Mouse (Mus musculus) neural tube, embryonic 15.5 days (tissue): ENCODE measurements around the gene Ptpn6. TPM values are rescaled to one million over a fixed set of nuclear protein-coding genes. Genes with fewer than 3 reads are reported as not detected.
A peak's percentile ranks its signal among the peaks of the same experiment; 100 is the strongest.

ENCODE experiments used
- ATAC-seq: fragments of 200-750 bp; cut with Nextera tagmentation; 2 replicates; pipeline ENCODE4 v1.8.0; 2017; ENCODE audit warnings: mild to moderate bottlenecking, moderate TSS enrichment, moderate library complexity; ENCODE audit not compliant: low FRiP score
- H3K27ac ChIP-seq: fragments of 300-500 bp; sonication (generic); replicated peaks from 2 replicates; pipeline ENCODE4 v1.5.1; 2015; ENCODE audit warnings: mild to moderate bottlenecking, inconsistent platforms
- H3K27me3 ChIP-seq: fragments of 300-500 bp; sonication (generic); replicated peaks from 2 replicates; pipeline ENCODE4 v1.6.1; 2015; ENCODE audit warnings: inconsistent platforms
- H3K36me3 ChIP-seq: fragments of 300-500 bp; sonication (generic); 2 replicates; pipeline ENCODE4 v1.6.1; 2015; ENCODE audit warnings: inconsistent platforms
- H3K4me1 ChIP-seq: fragments of 300-500 bp; sonication (generic); 2 replicates; pipeline ENCODE4 v1.6.1; 2015; ENCODE audit warnings: inconsistent platforms
- H3K4me2 ChIP-seq: fragments of 300-500 bp; sonication (generic); 2 replicates; pipeline ENCODE4 v1.6.1; 2015; ENCODE audit warnings: inconsistent platforms, mild to moderate bottlenecking, moderate library complexity
- H3K4me3 ChIP-seq: fragments of 300-500 bp; sonication (generic); replicated peaks from 2 replicates; pipeline ENCODE4 v1.5.1; 2015; ENCODE audit warnings: mild to moderate bottlenecking, inconsistent platforms
- H3K9ac ChIP-seq: fragments of 300-500 bp; sonication (generic); replicated peaks from 2 replicates; pipeline ENCODE4 v1.6.1; 2015; ENCODE audit warnings: mild to moderate bottlenecking, inconsistent platforms
- H3K9me3 ChIP-seq: fragments of 300-500 bp; sonication (generic); replicated peaks from 2 replicates; pipeline ENCODE4 v1.6.1; 2016; ENCODE audit warnings: inconsistent platforms
- WGBS: fragments of 180-500 bp; shearing (Covaris S2); methylation state at CpG from one replicate; pipeline ENCODE4 v1.1.7; 2015; ENCODE audit warnings: mixed read lengths; 5-methylcytosine and 5-hydroxymethylcytosine counted together
- polyA plus RNA-seq: library from polyadenylated mRNA; unstranded; fragments of >200 nt; fragmentation: Nextera tagmentation; extraction: Ambion mirVana; gene quantifications from 2 replicates; pipeline ENCODE4 v1.2.1, GENCODE M21; 2015

The Ptpn6 gene
- polyA plus RNA-seq, 1 experiment from 2014 or later: 4.8 TPM

DNA sequence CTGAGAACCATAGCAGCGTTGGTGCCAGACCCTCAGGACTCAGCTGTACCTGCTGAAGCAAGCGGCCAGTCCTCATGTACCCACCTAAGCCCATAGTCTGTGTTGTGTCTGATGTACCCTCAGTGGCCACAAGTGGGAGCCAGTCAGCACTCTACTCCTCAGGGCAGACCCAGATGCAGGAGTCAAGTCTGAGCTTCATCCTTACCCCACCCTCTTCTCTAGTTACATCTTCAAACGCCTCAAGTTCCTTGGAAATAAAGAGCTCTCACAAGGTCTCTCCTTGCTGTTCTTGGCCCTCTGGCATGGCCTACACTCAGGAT is 35.8 kb downstream of the Ptpn6 start:
- WGBS: 60% methylated on average over 3 of the region's 3 CpGs
- Histone ChIP-seq H3K9ac (no peak overlapping the region), H3K36me3 (peaks cover 64% of the 10 kb centered on the region), H3K27me3 (no peaks in the 10 kb centered on the region), H3K9me3 (no peaks in the 10 kb centered on the region), H3K4me3 (no peak overlapping the region), H3K4me1 (no peaks in the 10 kb centered on the region), H3K27ac (no peak overlapping the region), H3K4me2 (no peak overlapping the region)
- ATAC-seq: peak; percentile 59

DNA sequence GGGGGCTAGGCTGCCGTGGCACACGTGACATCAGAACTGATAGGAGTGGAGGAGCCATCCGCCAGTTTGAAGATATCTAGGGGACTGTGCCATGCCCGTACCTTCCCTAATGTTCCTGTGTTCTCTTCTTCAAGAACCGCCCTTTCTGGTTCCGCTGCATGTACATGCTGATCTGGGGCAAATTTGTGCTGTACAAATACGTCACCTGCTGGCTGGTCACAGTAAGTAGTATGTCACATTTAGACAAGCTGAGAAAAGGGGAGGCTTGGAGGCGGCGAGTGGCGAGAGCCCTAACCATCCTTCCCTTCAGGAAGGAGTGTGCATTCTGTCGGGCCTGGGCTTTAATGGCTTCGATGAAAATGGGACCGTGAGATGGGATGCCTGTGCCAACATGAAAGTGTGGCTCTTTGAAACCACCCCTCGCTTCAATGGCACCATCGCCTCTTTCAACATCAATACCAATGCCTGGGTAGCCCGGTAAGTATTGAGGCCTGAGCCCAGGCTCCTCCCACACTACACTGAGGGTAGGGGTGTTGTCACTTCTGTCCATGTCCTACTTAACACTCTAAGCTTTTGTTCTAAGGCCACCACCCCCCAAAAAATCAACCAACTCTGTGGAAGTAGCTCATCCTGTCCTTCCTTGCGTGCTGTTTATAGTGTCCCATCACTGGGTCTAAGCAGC is 36.3 kb downstream of the Ptpn6 start:
- WGBS: 90% methylated on average over 17 of the region's 17 CpGs
- no peak overlapping the region for H3K4me2 ChIP-seq
- H3K4me3 ChIP-seq: no peak overlapping the region
- peaks cover 60% of the 10 kb centered on the region for H3K36me3 ChIP-seq
- no peaks in the 10 kb centered on the region for H3K4me1 ChIP-seq
- ATAC-seq: no peak
- H3K27me3 ChIP-seq: no peaks in the 10 kb centered on the region
- no peak overlapping the region for H3K27ac ChIP-seq
- no peak overlapping the region for H3K9ac ChIP-seq
- H3K9me3 ChIP-seq: no peaks in the 10 kb centered on the region

- peaks cover 60% of the 10 kb centered on the region for H3K36me3 ChIP-seq
- no peak overlapping the region for H3K27ac ChIP-seq
- H3K4me3 ChIP-seq: no peak overlapping the region
- no peaks in the 10 kb centered on the region for H3K4me1 ChIP-seq
- H3K9me3 ChIP-seq: no peaks in the 10 kb centered on the region
- no peaks in the 10 kb centered on the region for H3K27me3 ChIP-seq
- H3K9ac ChIP-seq: no peak overlapping the region
- ATAC-seq: no peak
- H3K4me2 ChIP-seq: no peak overlapping the region
- WGBS: 82% methylated on average over 8 of the region's 8 CpGs
Observed at GRCm38 (mm10) chr6:124701338-124701737, 37.2 kb downstream of the Ptpn6 start.

DNA sequence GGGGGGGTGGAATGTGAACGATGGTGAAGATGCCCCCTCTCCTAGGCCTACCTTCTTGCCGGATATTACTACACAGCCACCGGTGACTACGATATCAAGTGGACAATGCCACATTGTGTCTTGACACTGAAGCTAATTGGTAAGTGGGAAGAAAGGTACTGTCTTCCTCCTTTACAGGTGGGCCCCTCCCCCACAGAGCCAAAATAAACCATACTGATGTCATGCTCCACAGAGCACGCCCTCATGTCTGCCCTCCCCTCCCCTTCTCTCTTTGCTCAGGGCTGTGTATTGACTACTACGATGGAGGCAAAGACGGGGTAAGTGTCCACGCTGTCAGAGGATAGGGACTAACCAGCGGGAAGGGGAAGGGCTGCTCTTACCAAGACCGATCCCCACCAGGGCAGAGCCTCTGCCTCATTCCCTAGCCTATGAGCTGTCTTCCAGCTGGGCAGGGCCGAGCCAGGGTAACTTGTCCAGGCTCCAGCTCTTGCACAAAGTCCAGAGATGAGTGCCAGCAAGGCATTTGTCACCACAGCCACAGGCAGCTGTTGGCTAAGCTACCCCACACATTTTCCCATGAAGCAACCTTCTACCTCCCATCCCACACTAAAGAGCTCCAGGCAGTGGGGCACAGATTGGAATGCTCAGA is 38.4 kb downstream of the Ptpn6 start:
- no peak for ATAC-seq
- 84% methylated on average over 11 of the region's 11 CpGs for WGBS
- H3K9me3 ChIP-seq: no peaks in the 10 kb centered on the region

GRCm38 (mm10) chr6:124699366-124699765 is 39.1 kb downstream of the Ptpn6 start:
- Histone ChIP-seq H3K9me3 (no peaks in the 10 kb centered on the region), H3K4me1 (peaks cover 5% of the 10 kb centered on the region), H3K36me3 (peaks cover 46% of the 10 kb centered on the region), H3K27me3 (no peaks in the 10 kb centered on the region), H3K4me3 (no peak overlapping the region), H3K4me2 (no peak overlapping the region), H3K9ac (no peak overlapping the region), H3K27ac (no peak overlapping the region)
- no peak for ATAC-seq
- 86% methylated on average over 4 of the region's 4 CpGs for WGBS

More for the DNA sequence above, 38.4 kb downstream of the Ptpn6 start:
- Histone ChIP-seq H3K27ac (no peak overlapping the region), H3K36me3 (peaks cover 53% of the 10 kb centered on the region), H3K4me3 (no peak overlapping the region), H3K4me1 (no peaks in the 10 kb centered on the region), H3K9ac (no peak overlapping the region), H3K4me2 (no peak overlapping the region), H3K27me3 (no peaks in the 10 kb centered on the region)

DNA sequence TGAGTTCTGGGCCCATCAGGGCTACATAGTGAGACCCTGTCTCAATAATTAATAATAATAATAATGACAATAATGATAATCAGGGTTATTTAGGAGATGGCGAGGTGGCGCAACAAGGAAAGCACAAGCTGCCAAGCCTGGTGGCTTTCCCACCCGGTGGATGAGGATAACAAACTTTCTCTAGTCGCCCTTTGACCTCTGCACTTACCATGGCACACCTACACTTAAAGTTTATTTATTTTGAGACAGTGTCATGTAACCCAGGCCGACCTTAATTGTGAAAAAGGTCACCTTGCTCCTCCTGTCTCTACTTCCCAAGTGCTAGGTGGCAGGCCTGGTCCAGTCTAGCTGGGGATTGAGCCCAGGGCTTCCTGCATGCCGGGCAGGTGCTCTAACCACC is 39.8 kb downstream of the Ptpn6 start:
- no peak overlapping the region for H3K4me2 ChIP-seq
- H3K4me3 ChIP-seq: no peak overlapping the region
- H3K27ac ChIP-seq: no peak overlapping the region
- no peak overlapping the region for H3K9ac ChIP-seq
- H3K36me3 ChIP-seq: peaks cover 40% of the 10 kb centered on the region
- peaks cover 11% of the 10 kb centered on the region for H3K4me1 ChIP-seq
- 90% methylated on average over 6 of the region's 6 CpGs for WGBS
- H3K9me3 ChIP-seq: no peaks in the 10 kb centered on the region
- no peak for ATAC-seq
- no peaks in the 10 kb centered on the region for H3K27me3 ChIP-seq

DNA sequence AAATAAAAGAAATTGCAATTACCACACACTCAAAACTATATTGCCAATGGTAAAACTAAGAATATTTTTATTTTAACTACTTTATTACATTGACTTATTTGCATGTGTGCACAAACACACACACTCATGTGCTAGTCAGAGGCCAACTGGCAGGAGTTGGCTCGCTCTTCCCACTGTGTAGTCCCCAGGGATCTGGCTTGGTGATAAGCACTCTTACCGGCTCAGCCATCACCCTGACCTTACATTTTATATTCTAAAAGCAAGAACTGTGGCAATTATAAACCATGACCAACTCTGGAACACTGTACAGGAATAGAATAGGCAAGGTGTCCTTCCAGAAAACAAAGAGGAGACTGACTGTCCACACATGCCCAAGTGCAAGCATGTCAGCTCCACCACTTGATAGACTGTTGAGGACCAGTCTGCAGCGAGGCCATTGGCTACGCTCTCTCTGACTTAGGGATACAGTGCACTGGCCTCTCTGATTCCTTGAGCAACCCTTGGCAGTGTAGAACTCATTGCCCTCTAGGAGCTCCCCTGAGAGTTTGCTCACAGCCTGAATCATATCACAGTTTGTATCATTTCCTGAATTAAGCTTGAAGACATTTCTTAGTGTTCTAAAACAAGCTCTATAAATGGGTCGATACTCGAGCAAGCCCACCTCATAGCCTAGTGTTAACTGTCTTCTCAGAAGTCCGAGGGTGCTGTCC is 41.9 kb downstream of the Ptpn6 start:
- Histone ChIP-seq H3K9ac (no peak overlapping the region), H3K4me3 (no peak overlapping the region), H3K27me3 (no peaks in the 10 kb centered on the region), H3K27ac (no peak overlapping the region), H3K9me3 (no peaks in the 10 kb centered on the region), H3K4me1 (peaks cover 13% of the 10 kb centered on the region), H3K36me3 (peaks cover 19% of the 10 kb centered on the region), H3K4me2 (no peak overlapping the region)
- ATAC-seq: no peak
- 90% methylated on average over 7 of the region's 7 CpGs for WGBS

DNA sequence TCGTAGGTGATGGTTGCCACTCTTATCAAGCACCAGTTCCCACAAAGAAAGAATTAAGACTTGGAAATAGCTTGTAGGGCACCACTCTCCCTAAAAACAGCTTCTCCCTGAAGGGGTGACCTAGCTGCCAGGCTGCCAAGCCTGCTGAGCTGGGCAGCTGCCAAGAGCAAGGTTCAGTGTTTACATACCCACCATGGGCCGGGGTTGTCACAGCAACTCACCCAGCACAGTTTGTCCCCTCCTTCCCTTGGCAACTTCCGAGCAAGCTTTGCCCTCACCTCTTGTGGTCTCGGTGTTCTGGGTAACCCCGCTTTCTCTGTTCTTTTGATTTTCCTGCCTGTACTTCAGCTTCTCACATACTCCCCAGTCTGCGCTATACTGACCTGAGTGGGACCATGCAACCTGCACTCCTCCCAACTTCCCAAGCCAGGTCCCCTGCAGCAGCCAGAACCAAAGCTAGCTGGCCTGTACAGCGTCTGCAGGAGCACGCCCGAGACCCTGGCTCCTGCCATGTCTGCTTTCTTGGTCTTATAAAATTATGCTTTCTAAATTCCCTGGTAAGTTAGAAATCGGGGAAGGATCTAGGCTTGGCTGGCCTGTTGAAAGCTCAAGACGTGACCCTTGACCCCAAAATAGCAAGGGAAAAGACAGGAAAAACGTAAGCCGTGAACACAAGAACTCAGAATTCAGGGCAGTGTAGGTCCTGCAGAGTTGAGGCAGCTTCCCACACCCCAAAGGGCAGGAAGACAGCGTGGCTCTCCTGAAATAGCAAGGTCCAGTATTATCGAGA is 44.2 kb downstream of the Ptpn6 start:
- peak; percentile 63 for ATAC-seq
- no peaks in the 10 kb centered on the region for H3K9me3 ChIP-seq
- peaks cover 13% of the 10 kb centered on the region for H3K4me1 ChIP-seq
- no peaks in the 10 kb centered on the region for H3K27me3 ChIP-seq
- H3K4me2 ChIP-seq: peak overlapping the region; percentile 7; the same call in 1 of the 2 replicates
- WGBS: 79% methylated on average over 15 of the region's 15 CpGs
- no peak overlapping the region for H3K4me3 ChIP-seq
- peaks cover 9% of the 10 kb centered on the region; the same call in 1 of the 2 replicates for H3K36me3 ChIP-seq
- peak overlapping the region; percentile 58 for H3K27ac ChIP-seq
- no peak overlapping the region; the same call in 1 of the 2 replicates for H3K9ac ChIP-seq

GRCm38 (mm10) chr6:124693243-124693981 is 45.1 kb downstream of the Ptpn6 start:
- ATAC-seq: no peak
- WGBS: 84% methylated on average over 15 of the region's 15 CpGs

GRCm38 (mm10) chr6:124690517-124690916 is 48.0 kb downstream of the Ptpn6 start:
- ATAC-seq: no peak
- H3K4me3 ChIP-seq: no peak overlapping the region
- no peaks in the 10 kb centered on the region for H3K9me3 ChIP-seq
- WGBS: 93% methylated on average over 3 of the region's 3 CpGs
- no peak overlapping the region for H3K4me2 ChIP-seq
- H3K27me3 ChIP-seq: no peaks in the 10 kb centered on the region
- H3K4me1 ChIP-seq: peaks cover 13% of the 10 kb centered on the region
- no peak overlapping the region for H3K9ac ChIP-seq
- H3K27ac ChIP-seq: no peak overlapping the region
- no peaks in the 10 kb centered on the region for H3K36me3 ChIP-seq

More at GRCm38 (mm10) chr6:124693243-124693981, 45.1 kb downstream of the Ptpn6 start:
- no peak overlapping the region for H3K9ac ChIP-seq
- H3K9me3 ChIP-seq: no peaks in the 10 kb centered on the region
- no peak overlapping the region for H3K4me3 ChIP-seq
- H3K4me2 ChIP-seq: no peak overlapping the region
- H3K27ac ChIP-seq: 0 out of 2 replicates have a peak overlapping the region, but pooled peaks have one; percentile 15
- no peaks in the 10 kb centered on the region for H3K27me3 ChIP-seq
- H3K4me1 ChIP-seq: peaks cover 13% of the 10 kb centered on the region
- H3K36me3 ChIP-seq: peaks cover 4% of the 10 kb centered on the region; the same call in 1 of the 2 replicates

DNA sequence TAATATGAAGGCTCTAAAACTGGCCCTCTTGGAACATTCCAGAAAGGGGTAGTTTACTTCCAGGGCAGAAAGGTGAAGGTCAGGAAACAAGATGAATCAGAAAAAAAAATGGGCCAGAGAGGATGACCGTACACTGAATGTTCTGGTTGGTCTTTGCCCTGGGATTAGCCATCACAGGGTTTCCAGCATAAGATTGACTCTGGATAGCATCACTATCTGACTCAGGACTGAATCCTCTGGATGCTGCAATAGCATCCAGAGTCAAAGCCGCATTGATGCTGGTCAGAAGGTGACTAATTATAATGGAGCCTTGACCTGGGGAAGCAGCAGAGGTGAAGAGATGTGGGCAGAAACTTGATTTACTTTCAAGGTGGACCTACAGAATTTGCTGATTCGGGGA is 49.5 kb downstream of the Ptpn6 start:
- no peak overlapping the region for H3K4me3 ChIP-seq
- 99% methylated on average over 3 of the region's 3 CpGs for WGBS
- H3K27ac ChIP-seq: no peak overlapping the region
- no peaks in the 10 kb centered on the region for H3K36me3 ChIP-seq
- no peak for ATAC-seq
- no peak overlapping the region for H3K4me2 ChIP-seq
- H3K9ac ChIP-seq: no peak overlapping the region
- peaks cover 5% of the 10 kb centered on the region for H3K4me1 ChIP-seq
- no peaks in the 10 kb centered on the region for H3K9me3 ChIP-seq
- H3K27me3 ChIP-seq: no peaks in the 10 kb centered on the region
